Mouse (Mus musculus): ENCODE results near the gene Cda. TPM values are rescaled to one million over a fixed set of nuclear protein-coding genes. Genes with fewer than 3 reads are reported as not detected.

Gene Cda
- polyA plus RNA-seq, 1 experiment, result not detected

DNA sequence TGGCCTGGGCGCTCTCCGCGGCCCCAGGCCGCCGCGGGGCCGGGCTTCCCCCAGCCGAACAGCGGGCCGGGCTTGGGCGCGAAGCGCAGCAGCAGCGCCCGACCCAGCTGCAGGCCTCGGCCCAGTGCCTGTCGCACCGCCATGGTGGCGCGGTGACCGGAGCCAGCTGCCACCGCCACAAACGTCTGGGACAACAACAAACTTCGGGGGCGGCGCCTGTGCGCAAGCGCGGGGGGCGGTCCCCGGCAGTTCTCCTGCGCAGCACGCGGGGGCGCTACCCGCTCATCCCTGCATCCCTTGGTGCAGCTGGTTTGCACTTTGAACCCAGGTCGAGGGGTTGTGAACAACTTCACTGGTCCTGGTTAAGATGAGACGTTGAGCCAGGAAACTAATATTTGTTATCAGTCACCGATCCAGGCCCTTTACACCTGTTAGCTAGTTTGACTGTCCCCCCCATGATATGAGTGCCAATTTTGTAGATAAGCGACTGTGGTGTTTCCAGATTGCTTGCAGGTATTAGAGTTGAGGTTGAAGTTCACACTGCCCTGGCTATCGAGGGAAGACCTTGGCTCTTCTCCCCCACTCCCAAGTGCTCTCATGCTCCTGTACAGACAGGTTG, 41.6 kb downstream of the Cda start, which contains the start of gene Pink1:
Pink1 (minus strand) TSS at position 231 of the 619 bp plus-strand sequence.
- H3K4me1 ChIP-seq (ENCODE audit: control insufficient read depth, insufficient read depth, low read length), result 0 out of 2 replicates have a peak, but pooled peaks cover 2% of the 10 kb centered on the region
- peak within 1 kb of the TSS; percentile 78 for H3K27ac ChIP-seq (ENCODE audit: insufficient read depth, low read depth, low read length)
- peak within 1 kb of the TSS; percentile 83 for H3K4me3 ChIP-seq (ENCODE audit: insufficient read depth, low read length)
- peak; percentile 62 for TF ChIP-seq CTCF (IDR thresholded peaks at IDR 0.05; ENCODE audit: low read depth, low read length)
- no peak for TF ChIP-seq POLR2A (IDR thresholded peaks at IDR 0.05; ENCODE audit: borderline replicate concordance, low read depth, low read length)

- TF ChIP-seq CTCF (IDR thresholded peaks at IDR 0.05; ENCODE audit: low read depth, low read length), result no peak
- TF ChIP-seq POLR2A (IDR thresholded peaks at IDR 0.05; ENCODE audit: borderline replicate concordance, low read depth, low read length), result no peak
- peak overlapping the region; percentile 78 for H3K27ac ChIP-seq (ENCODE audit: insufficient read depth, low read depth, low read length)
- H3K4me3 ChIP-seq (ENCODE audit: insufficient read depth, low read length), result peak overlapping the region; percentile 83
- H3K4me1 ChIP-seq (ENCODE audit: control insufficient read depth, insufficient read depth, low read length), result 0 out of 2 replicates have a peak, but pooled peaks cover 2% of the 10 kb centered on the region
These were observed 42.2 kb downstream of the Cda start for GRCm38 (mm10) chr4:138325466-138326076.

- no peak overlapping the region for H3K27ac ChIP-seq (ENCODE audit: insufficient read depth, low read depth, low read length)
- TF ChIP-seq POLR2A (IDR thresholded peaks at IDR 0.05; ENCODE audit: borderline replicate concordance, low read depth, low read length) (no peak), CTCF (IDR thresholded peaks at IDR 0.05; ENCODE audit: low read depth, low read length) (no peak)
- 0 out of 2 replicates have a peak, but pooled peaks cover 2% of the 10 kb centered on the region for H3K4me1 ChIP-seq (ENCODE audit: control insufficient read depth, insufficient read depth, low read length)
- H3K4me3 ChIP-seq (ENCODE audit: insufficient read depth, low read length), result no peak overlapping the region
These were observed 43.3 kb downstream of the Cda start for GRCm38 (mm10) chr4:138324451-138324850.

- Histone ChIP-seq H3K27ac (ENCODE audit: insufficient read depth, low read depth, low read length) (no peak overlapping the region), H3K4me3 (ENCODE audit: insufficient read depth, low read length) (no peak overlapping the region), H3K4me1 (ENCODE audit: control insufficient read depth, insufficient read depth, low read length) (0 out of 2 replicates have a peak, but pooled peaks cover 2% of the 10 kb centered on the region)
- TF ChIP-seq POLR2A (IDR thresholded peaks at IDR 0.05; ENCODE audit: borderline replicate concordance, low read depth, low read length) (no peak), CTCF (IDR thresholded peaks at IDR 0.05; ENCODE audit: low read depth, low read length) (no peak)
These were observed 44.0 kb downstream of the Cda start for GRCm38 (mm10) chr4:138323753-138324152.

GRCm38 (mm10) chr4:138322692-138323091, 45.1 kb downstream of the Cda start:
- H3K27ac ChIP-seq (ENCODE audit: insufficient read depth, low read depth, low read length), result no peak overlapping the region
- H3K4me3 ChIP-seq (ENCODE audit: insufficient read depth, low read length), result no peak overlapping the region
- H3K4me1 ChIP-seq (ENCODE audit: control insufficient read depth, insufficient read depth, low read length), result 0 out of 2 replicates have a peak, but pooled peaks cover 2% of the 10 kb centered on the region
- no peak for TF ChIP-seq POLR2A (IDR thresholded peaks at IDR 0.05; ENCODE audit: borderline replicate concordance, low read depth, low read length)
- no peak for TF ChIP-seq CTCF (IDR thresholded peaks at IDR 0.05; ENCODE audit: low read depth, low read length)

- Histone ChIP-seq H3K4me3 (ENCODE audit: insufficient read depth, low read length) (no peak overlapping the region), H3K27ac (ENCODE audit: insufficient read depth, low read depth, low read length) (no peak overlapping the region), H3K4me1 (ENCODE audit: control insufficient read depth, insufficient read depth, low read length) (0 out of 2 replicates have a peak, but pooled peaks cover 2% of the 10 kb centered on the region)
- TF ChIP-seq CTCF (IDR thresholded peaks at IDR 0.05; ENCODE audit: low read depth, low read length), result no peak
- TF ChIP-seq POLR2A (IDR thresholded peaks at IDR 0.05; ENCODE audit: borderline replicate concordance, low read depth, low read length), result no peak
These were observed 46.3 kb downstream of the Cda start for GRCm38 (mm10) chr4:138321488-138321887.

- no peak overlapping the region for H3K27ac ChIP-seq (ENCODE audit: insufficient read depth, low read depth, low read length)
- no peak overlapping the region for H3K4me3 ChIP-seq (ENCODE audit: insufficient read depth, low read length)
- H3K4me1 ChIP-seq (ENCODE audit: control insufficient read depth, insufficient read depth, low read length), result no peaks in the 10 kb centered on the region
- TF ChIP-seq POLR2A (IDR thresholded peaks at IDR 0.05; ENCODE audit: borderline replicate concordance, low read depth, low read length) (no peak), CTCF (IDR thresholded peaks at IDR 0.05; ENCODE audit: low read depth, low read length) (no peak)
These were observed 47.1 kb downstream of the Cda start for GRCm38 (mm10) chr4:138320711-138321110.

DNA sequence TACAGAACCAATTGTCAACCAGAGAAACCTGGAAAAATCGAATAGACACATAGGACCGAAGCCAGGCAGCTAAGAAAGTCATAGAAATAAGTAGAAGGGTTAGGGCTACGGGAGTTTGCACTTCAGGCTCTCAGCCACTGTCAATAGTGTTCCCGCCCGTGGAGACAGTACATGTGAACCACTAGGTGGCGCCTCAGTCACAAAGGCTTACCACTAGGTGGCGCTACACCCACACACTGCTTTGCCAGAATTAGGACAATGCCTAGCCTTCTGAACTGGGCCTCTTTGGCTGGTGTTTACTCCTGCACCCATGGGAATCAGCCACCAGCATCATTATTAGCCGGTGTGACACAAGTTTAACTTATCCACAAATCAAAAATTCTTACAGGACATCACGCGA, 48.3 kb downstream of the Cda start:
- Histone ChIP-seq H3K4me3 (ENCODE audit: insufficient read depth, low read length) (no peak overlapping the region), H3K27ac (ENCODE audit: insufficient read depth, low read depth, low read length) (no peak overlapping the region), H3K4me1 (ENCODE audit: control insufficient read depth, insufficient read depth, low read length) (no peaks in the 10 kb centered on the region)
- TF ChIP-seq POLR2A (IDR thresholded peaks at IDR 0.05; ENCODE audit: borderline replicate concordance, low read depth, low read length) (no peak), CTCF (IDR thresholded peaks at IDR 0.05; ENCODE audit: low read depth, low read length) (peak; percentile 100)

DNA sequence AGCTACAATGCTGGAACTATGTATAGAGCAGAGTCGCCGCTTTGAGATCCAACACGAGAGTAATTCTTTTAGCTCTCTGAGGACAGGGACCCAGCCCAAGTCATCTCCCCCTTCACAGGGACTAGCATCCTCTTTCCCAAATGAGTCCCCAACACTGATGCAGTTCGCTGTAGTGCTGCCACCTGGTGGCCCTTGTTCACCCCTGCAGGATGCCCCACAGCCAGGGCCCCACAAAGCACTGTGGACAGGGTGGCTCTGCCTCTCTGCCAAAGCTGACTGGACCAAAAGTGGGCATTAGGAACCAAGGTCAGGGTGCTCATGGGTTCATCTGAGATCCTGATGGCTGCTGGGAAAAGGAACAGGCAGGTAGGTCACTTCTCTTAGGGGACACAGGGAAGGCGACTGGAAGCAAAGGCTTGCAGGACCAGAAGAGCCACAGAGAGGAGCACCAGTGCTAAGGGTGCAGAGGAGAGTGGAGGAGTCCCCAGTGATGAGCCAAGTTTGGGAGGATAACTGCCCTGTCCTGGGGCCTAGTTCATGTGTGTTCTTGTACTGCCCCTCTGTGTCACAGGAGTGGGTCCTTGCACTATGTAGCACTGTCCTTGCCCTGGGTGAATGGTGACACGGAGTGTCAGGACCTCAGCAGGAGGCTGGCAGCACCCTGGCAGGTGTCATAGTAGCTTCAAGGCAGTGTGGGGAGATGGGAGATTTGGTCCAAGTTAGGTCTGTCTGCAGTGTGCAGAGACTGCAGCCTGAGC, 49.1 kb downstream of the Cda start:
- TF ChIP-seq CTCF (IDR thresholded peaks at IDR 0.05; ENCODE audit: low read depth, low read length) (peak; percentile 59; the same call in 1 of the 2 replicates), POLR2A (IDR thresholded peaks at IDR 0.05; ENCODE audit: borderline replicate concordance, low read depth, low read length) (no peak)
- no peak overlapping the region for H3K27ac ChIP-seq (ENCODE audit: insufficient read depth, low read depth, low read length)

More for the DNA sequence above, 49.1 kb downstream of the Cda start:
- Histone ChIP-seq H3K4me3 (ENCODE audit: insufficient read depth, low read length) (no peak overlapping the region), H3K4me1 (ENCODE audit: control insufficient read depth, insufficient read depth, low read length) (no peaks in the 10 kb centered on the region)
